Mouse (Mus musculus) Patski (cell line): Measurements from ENCODE around the gene Cox7a2l. TPM values are rescaled to one million over a fixed set of nuclear protein-coding genes. Genes with fewer than 3 reads are reported as not detected.

Experiments used
- ATAC-seq: fragments of 100-300 bp; one replicate; pipeline ENCODE4 v1.8.0; 2021
- CTCF ChIA-PET: fragments of 350-600 bp; sonication (Branson Sonifier 250); formaldehyde crosslinking; loops from one replicate; lab custom pipeline; 2022; ENCODE audit warnings: inconsistent platforms; lab: Charles Lee
- POLR2A ChIA-PET: fragments of 350-600 bp; sonication (Branson Sonifier 250); formaldehyde crosslinking; loops from one replicate; lab custom pipeline; 2022; ENCODE audit warnings: antibody characterized with exemption, inconsistent platforms; lab: Charles Lee
- DNase-seq: peaks from one replicate; pipeline ENCODE4 v3.0.0-alpha.2; 2011; ENCODE audit warnings: low read depth, low spot score
- H3K27me3 ChIP-seq: fragments of 371-371 bp; one replicate; pipeline ENCODE4 v1.5.1; 2021
- CTCF ChIP-seq: fragments of 100-300 bp; IDR thresholded peaks from one replicate; pipeline ENCODE4 v1.5.1; 2021
- in situ Hi-C: fragments of 300-500 bp; cut with MboI; formaldehyde crosslinking; loops from 3 replicates; pipeline ENCODE4 v1.11.1; 2018; ENCODE audit warnings: low pct_unique_long_range_greater_than_20kb, mixed read lengths
- polyA plus RNA-seq: library from polyadenylated mRNA; unstranded; gene quantifications from one replicate; pipeline ENCODE4 v1.2.3, GENCODE M21; 2021

Cox7a2l gene
- polyA plus RNA-seq, 1 experiment from 2014 or later = 279 TPM

DNA sequence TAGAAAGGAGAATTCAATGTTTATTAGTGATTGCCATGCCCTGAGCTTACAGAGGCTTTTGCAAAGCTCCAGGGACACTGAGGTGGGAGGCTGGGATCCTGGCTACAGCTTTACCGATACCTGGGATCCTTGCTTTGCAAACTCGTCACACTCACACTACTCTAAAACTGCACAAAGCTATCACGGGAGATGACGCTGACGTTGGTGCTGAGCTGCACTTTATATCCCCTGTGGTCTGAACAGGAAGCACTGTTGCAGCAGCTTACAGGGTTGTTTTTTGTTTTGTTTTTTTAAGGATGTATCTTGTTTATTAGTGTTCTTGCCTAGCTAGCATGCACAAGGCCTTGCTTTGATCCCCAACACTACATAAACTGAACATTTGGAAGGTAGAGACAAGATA lies 63.5 kb downstream of the Cox7a2l start:
- TF ChIP-seq CTCF = no peak
- ATAC-seq (no peak), DNase-seq (no peak)
- POLR2A ChIA-PET = no interaction called here
- in situ Hi-C loops = loop anchor here (10.0 kb wide), 1 partner anchor 179 kb away; no protein-coding TSS in a partner anchor
- CTCF ChIA-PET = interaction anchor here (1.3 to 1.4 kb wide), 2 partner anchors 9 to 10 kb away, joined by 3 to 4 read pairs; no protein-coding TSS in a partner anchor
- no peaks in the 10 kb centered on the region for H3K27me3 ChIP-seq

DNA sequence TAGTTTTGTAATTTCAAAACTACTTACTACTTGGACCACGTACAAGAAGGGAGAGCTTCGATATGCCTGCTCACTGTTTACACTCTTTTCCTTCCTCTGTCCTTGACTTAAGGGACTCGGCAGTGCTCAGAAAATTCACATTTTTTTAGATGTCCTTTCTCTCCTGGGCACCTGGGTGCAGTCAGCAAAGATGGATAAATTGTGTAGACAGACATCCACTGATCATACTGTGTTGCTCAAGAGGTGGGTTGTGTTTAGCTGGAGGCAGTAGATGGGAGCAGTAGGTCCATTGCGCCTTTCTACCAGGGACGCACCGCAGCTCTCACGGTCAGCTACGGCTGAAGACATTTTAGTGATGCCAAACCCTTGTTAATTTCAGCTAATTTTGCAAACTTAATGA lies 64.7 kb downstream of the Cox7a2l start:
- POLR2A ChIA-PET = no interaction called here
- no peak for ATAC-seq

More for the DNA sequence above, 64.7 kb downstream of the Cox7a2l start:
- no peak for DNase-seq
- CTCF ChIA-PET = interaction anchor here (1.1 to 1.4 kb wide), 3 partner anchors 9 to 157 kb away, joined by 3 to 4 read pairs (median 3); no protein-coding TSS in a partner anchor
- no peak for TF ChIP-seq CTCF
- in situ Hi-C loops = loop anchor here (10.0 kb wide), 1 partner anchor 178 kb away; no protein-coding TSS in a partner anchor
- H3K27me3 ChIP-seq = no peaks in the 10 kb centered on the region

Other genes with a start within 250 kb of the Cox7a2l start
- 24.9 TPM for gene Eml4, start 166.4 kb downstream of the Cox7a2l start, polyA plus RNA-seq
- not detected for gene Kcng3, start 114.6 kb upstream of the Cox7a2l start, polyA plus RNA-seq
- gene Mta3, start 188.8 kb upstream of the Cox7a2l start, polyA plus RNA-seq = 50.7 TPM